Mouse (Mus musculus) thymus, postnatal 25 days (tissue): ENCODE measurements around the gene Rnf126.

Experiments used
- DNase-seq: peaks from one replicate; pipeline ENCODE4 v3.0.0; 2022

The Rnf126 gene

DNA sequence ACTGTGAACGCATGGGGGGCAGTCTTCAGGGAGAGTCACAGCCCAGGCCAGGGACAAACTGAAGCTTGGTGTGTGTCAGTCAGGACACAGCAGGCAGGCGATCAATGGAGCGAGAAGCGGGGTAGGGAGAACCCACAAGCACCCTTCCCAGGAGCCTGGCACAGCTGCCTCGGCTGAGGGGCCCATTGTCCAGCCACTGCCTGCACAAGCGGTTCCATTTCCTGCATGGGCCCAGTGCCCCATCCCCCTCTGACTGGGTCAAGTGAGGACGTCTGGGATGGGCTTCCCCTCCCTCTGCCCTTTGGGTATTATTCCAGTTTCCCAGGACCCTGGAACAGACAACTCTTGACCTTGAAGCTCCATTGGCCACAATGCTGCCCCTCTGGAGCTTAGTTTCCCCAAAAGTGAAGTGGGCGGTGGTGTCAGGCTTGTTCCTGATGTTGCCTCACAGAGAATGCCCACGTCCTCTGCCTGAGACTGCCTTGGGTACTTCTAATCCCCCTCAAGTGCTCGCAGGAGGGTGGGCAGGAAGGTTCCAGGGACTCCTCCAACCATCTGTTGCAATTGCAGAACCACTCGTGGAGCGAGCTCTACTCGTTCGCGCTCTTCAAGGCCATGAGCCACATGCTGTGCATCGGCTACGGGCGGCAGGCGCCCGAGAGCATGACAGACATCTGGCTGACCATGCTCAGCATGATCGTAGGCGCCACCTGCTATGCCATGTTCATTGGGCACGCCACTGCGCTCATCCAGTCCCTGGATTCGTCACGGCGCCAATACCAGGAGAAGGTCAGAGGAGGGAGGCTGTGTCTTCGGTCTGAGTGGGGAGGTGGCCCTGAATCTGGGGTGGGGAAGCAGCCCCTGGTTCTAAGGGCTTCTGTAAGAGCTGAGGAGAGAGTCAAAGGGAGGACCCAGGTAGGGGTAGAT, 38.2 kb downstream of the Rnf126 start:
- no peak for DNase-seq

- peak; percentile 62 for DNase-seq
Observed at GRCm38 (mm10) chr10:79726090-79726489, 40.7 kb downstream of the Rnf126 start.

DNA sequence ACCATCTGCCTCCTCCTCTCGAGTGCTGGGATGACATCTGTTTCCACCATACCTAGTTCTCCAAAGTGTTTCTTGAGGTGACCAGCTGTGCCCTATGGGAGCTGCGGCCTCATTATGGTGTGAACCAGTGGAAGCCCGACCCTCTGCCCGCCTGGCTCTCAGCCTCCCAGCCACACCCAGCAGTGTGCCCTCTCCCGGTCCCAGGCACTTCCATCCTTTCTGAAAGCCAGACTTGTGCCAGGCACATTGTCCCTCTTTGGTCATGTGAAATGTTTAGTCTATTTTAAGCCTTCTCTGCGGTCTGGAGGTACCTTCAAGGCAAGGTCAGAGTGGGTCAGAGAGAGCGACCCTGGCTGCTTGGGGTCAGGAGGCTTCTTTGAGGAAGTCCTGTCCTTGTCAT, 43.1 kb downstream of the Rnf126 start:
- no peak for DNase-seq

DNA sequence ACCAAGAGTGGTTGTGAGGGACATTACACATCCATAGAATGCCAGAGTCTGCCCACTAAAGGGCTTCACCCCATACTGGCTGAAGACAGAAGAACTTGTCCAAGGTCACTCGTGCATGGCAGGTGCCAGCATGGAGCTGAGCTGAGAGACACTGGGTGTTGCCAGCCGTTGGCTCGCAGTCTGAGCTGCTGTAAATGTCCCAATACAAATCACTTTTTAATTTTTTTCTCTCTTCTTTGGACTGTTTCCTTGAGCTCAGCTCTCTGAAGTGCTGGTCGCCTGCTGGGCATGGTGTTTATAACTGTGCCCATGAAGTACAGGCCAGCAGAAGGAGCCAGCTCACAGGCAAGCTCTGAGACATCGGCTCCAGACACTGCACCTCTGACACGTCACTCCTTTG, 43.7 kb downstream of the Rnf126 start:
- no peak for DNase-seq

DNA sequence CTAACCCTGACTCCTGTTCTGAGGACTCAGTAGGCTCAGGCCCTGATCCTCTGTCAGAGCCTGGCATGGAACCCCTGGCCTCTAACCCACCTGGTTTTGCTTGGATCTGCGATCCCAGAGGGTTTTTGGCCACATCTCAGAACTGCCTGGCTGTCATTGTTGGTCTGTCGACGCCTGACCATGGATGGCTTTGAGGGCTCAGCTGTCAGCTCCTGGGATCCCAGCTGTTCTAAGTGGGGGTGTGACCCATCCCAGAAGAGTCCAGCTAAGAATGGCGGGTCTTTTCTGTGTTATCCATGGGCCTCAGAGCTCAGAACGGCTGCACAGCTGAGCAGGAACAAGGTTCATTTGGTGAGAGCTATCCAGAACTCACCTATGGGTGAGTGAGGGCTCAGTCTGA, 45.7 kb downstream of the Rnf126 start:
- DNase-seq = no peak

GRCm38 (mm10) chr10:79717640-79718357, 49.0 kb downstream of the Rnf126 start:
- peak; percentile 58 for DNase-seq

DNA sequence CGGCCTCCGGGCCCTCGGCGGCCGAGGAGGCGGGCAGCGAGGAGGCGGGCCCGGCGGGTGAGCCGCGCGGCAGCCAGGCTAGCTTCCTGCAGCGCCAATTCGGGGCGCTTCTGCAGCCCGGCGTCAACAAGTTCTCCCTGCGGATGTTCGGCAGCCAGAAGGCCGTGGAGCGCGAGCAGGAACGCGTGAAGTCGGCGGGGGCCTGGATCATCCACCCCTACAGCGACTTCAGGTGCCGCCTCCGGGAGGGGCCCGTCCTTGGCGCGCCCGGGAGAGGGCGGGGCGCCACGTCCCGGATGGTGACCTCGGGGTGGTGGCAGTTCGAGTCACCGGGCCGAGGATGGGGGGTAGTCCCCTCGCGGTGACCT, 49.8 kb downstream of the Rnf126 start:
- no peak for DNase-seq

GRCm38 (mm10) chr10:79716254-79716987, 50.3 kb downstream of the Rnf126 start, which contains the start of gene Hcn2:
Hcn2 (plus strand) TSS chr10:79716634.
- DNase-seq = no peak

- no peak for DNase-seq
Observed at GRCm38 (mm10) chr10:79714996-79715395, 51.8 kb downstream of the Rnf126 start.

DNA sequence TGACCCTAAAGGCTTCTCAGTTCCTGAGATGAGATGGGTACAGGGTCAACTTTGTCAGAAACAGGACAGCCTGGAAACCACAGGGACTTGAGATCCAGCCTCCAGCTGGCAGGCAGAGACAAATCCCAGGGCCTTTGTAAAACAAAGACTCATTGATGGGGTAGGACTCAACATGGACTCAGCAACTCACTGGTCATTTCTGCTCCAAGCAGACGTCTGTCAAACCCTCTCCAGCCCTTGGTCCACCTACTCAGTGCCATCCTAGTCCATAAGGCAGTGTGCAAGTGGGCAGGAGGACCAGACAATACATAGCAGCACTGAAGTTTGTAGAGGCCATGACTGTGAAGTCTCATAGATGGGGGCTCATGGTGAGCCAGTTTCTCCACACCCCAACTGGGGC, 53.6 kb downstream of the Rnf126 start:
- no peak for DNase-seq

GRCm38 (mm10) chr10:79712499-79713126, 54.1 kb downstream of the Rnf126 start:
- peak; percentile 71 for DNase-seq

- peak; percentile 35 for DNase-seq
Observed at GRCm38 (mm10) chr10:79712029-79712428, 54.7 kb downstream of the Rnf126 start.

DNA sequence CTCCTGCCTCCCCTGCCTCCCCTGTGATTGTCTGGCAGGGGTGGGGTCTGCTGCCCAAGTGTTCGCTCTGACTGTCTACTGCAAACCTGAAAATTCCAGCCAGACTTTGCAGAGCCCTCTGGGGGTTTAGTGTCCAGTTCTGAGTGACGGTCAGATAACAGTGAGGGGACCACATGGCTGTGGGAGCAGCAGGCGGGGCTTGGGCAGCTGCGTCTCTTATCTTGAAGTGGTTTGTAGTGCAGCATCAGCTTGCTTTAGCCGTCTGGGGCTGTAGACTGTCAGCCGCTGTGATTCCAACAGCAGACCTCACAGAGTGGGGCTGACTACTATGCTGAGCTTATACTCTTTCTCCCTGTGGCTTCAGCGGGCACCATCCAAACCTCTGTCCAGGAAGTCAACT, 57.4 kb downstream of the Rnf126 start:
- DNase-seq = no peak

DNA sequence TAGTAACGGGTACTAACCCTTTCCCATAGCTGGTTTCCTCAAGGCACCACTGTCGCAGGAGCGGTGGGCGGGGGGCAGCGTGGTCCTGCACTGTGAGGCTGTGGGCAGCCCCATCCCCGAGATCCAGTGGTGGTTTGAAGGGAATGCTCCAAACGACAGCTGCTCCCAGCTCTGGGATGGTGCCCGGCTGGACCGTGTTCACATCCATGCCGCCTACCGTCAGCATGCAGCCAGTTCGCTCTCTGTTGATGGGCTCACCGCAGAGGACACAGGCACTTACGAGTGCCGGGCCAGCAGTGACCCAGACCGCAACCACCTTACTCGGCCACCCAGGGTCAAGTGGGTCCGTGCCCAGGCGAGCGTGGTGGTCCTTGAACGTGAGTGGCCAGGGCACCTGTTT, 58.1 kb downstream of the Rnf126 start:
- DNase-seq = no peak
